Mouse (Mus musculus): ENCODE measurements around the gene Moxd2.

The Moxd2 gene

GRCm38 (mm10) chr6:40887394-40887793, at the start of gene Moxd2:
TSS of gene Moxd2 (minus strand) at chr6:40887494.
- H3K4me3 ChIP-seq (replicated peaks; ENCODE audit: low read length) = no peak within 1 kb of the TSS
- H3K27me3 ChIP-seq (ENCODE audit: insufficient read depth, low read length) = 0 out of 2 replicates have a peak, but pooled peaks cover 6% of the 10 kb centered on the region
- no peak for TF ChIP-seq CTCF (conservative IDR thresholded peaks at IDR 0.05; ENCODE audit: low read length)
- no peak for TF ChIP-seq POU5F1 (IDR thresholded peaks at IDR 0.05; ENCODE audit: borderline replicate concordance, low read length)
- TF ChIP-seq NANOG (IDR thresholded peaks at IDR 0.05; ENCODE audit: borderline replicate concordance, low read length) = no peak
- no peaks in the 10 kb centered on the region for H3K9me3 ChIP-seq (ENCODE audit: low read length)
- H3K4me1 ChIP-seq (replicated peaks; ENCODE audit: low read depth, low read length) = no peaks in the 10 kb centered on the region
- H3K36me3 ChIP-seq (ENCODE audit: insufficient read depth, low read length) = no peaks in the 10 kb centered on the region

GRCm38 (mm10) chr6:40919954-40920353, 32.7 kb upstream of the Moxd2 start:
- H3K4me3 ChIP-seq (replicated peaks; ENCODE audit: low read length) = no peak overlapping the region
- no peaks in the 10 kb centered on the region for H3K27me3 ChIP-seq (ENCODE audit: insufficient read depth, low read length)
- no peaks in the 10 kb centered on the region for H3K4me1 ChIP-seq (replicated peaks; ENCODE audit: low read depth, low read length)
- no peak for TF ChIP-seq NANOG (IDR thresholded peaks at IDR 0.05; ENCODE audit: borderline replicate concordance, low read length)
- no peak for TF ChIP-seq CTCF (conservative IDR thresholded peaks at IDR 0.05; ENCODE audit: low read length)
- no peak for TF ChIP-seq POU5F1 (IDR thresholded peaks at IDR 0.05; ENCODE audit: borderline replicate concordance, low read length)
- H3K9me3 ChIP-seq (ENCODE audit: low read length) = no peaks in the 10 kb centered on the region
- no peaks in the 10 kb centered on the region for H3K36me3 ChIP-seq (ENCODE audit: insufficient read depth, low read length)

- TF ChIP-seq NANOG (IDR thresholded peaks at IDR 0.05; ENCODE audit: borderline replicate concordance, low read length) = no peak
- TF ChIP-seq POU5F1 (IDR thresholded peaks at IDR 0.05; ENCODE audit: borderline replicate concordance, low read length) = no peak
- no peak for TF ChIP-seq CTCF (conservative IDR thresholded peaks at IDR 0.05; ENCODE audit: low read length)
- Histone ChIP-seq H3K27me3 (ENCODE audit: insufficient read depth, low read length) (no peaks in the 10 kb centered on the region), H3K36me3 (ENCODE audit: insufficient read depth, low read length) (no peaks in the 10 kb centered on the region), H3K4me1 (replicated peaks; ENCODE audit: low read depth, low read length) (no peaks in the 10 kb centered on the region), H3K9me3 (ENCODE audit: low read length) (no peaks in the 10 kb centered on the region), H3K4me3 (replicated peaks; ENCODE audit: low read length) (no peak within 1 kb of the TSS)
These were observed 13.0 kb upstream of the Moxd2 start, which contains the start of gene Prss58 for GRCm38 (mm10) chr6:40900287-40900686. TSS of gene Prss58 (minus strand) at chr6:40900387.

- Histone ChIP-seq H3K4me1 (replicated peaks; ENCODE audit: low read depth, low read length) (no peaks in the 10 kb centered on the region), H3K36me3 (ENCODE audit: insufficient read depth, low read length) (no peaks in the 10 kb centered on the region), H3K4me3 (replicated peaks; ENCODE audit: low read length) (no peak overlapping the region), H3K9me3 (ENCODE audit: low read length) (no peaks in the 10 kb centered on the region), H3K27me3 (ENCODE audit: insufficient read depth, low read length) (peaks cover 6% of the 10 kb centered on the region; the same call in 1 of the 2 replicates)
- TF ChIP-seq CTCF (conservative IDR thresholded peaks at IDR 0.05; ENCODE audit: low read length) (no peak), NANOG (IDR thresholded peaks at IDR 0.05; ENCODE audit: borderline replicate concordance, low read length) (no peak), POU5F1 (IDR thresholded peaks at IDR 0.05; ENCODE audit: borderline replicate concordance, low read length) (no peak)
These were observed 7.4 kb upstream of the Moxd2 start for GRCm38 (mm10) chr6:40894716-40895115.

- Histone ChIP-seq H3K4me1 (replicated peaks; ENCODE audit: low read depth, low read length) (no peaks in the 10 kb centered on the region), H3K9me3 (ENCODE audit: low read length) (no peaks in the 10 kb centered on the region), H3K36me3 (ENCODE audit: insufficient read depth, low read length) (no peaks in the 10 kb centered on the region), H3K4me3 (replicated peaks; ENCODE audit: low read length) (no peak overlapping the region), H3K27me3 (ENCODE audit: insufficient read depth, low read length) (peaks cover 6% of the 10 kb centered on the region; the same call in 1 of the 2 replicates)
- peak; percentile 73 for TF ChIP-seq CTCF (conservative IDR thresholded peaks at IDR 0.05; ENCODE audit: low read length)
- TF ChIP-seq POU5F1 (IDR thresholded peaks at IDR 0.05; ENCODE audit: borderline replicate concordance, low read length) = no peak
These were observed 6.3 kb upstream of the Moxd2 start for GRCm38 (mm10) chr6:40893577-40893976.

- Histone ChIP-seq H3K4me1 (replicated peaks; ENCODE audit: low read depth, low read length) (no peaks in the 10 kb centered on the region), H3K36me3 (ENCODE audit: insufficient read depth, low read length) (no peaks in the 10 kb centered on the region), H3K9me3 (ENCODE audit: low read length) (no peaks in the 10 kb centered on the region), H3K4me3 (replicated peaks; ENCODE audit: low read length) (no peak overlapping the region), H3K27me3 (ENCODE audit: insufficient read depth, low read length) (peaks cover 6% of the 10 kb centered on the region; the same call in 1 of the 2 replicates)
- no peak for TF ChIP-seq CTCF (conservative IDR thresholded peaks at IDR 0.05; ENCODE audit: low read length)
- no peak for TF ChIP-seq NANOG (IDR thresholded peaks at IDR 0.05; ENCODE audit: borderline replicate concordance, low read length)
- TF ChIP-seq POU5F1 (IDR thresholded peaks at IDR 0.05; ENCODE audit: borderline replicate concordance, low read length) = no peak
These were observed 4.5 kb upstream of the Moxd2 start for GRCm38 (mm10) chr6:40891754-40892153.

- H3K36me3 ChIP-seq (ENCODE audit: insufficient read depth, low read length) = no peaks in the 10 kb centered on the region
- no peak overlapping the region for H3K4me3 ChIP-seq (replicated peaks; ENCODE audit: low read length)
- TF ChIP-seq CTCF (conservative IDR thresholded peaks at IDR 0.05; ENCODE audit: low read length) (no peak), POU5F1 (IDR thresholded peaks at IDR 0.05; ENCODE audit: borderline replicate concordance, low read length) (no peak), NANOG (IDR thresholded peaks at IDR 0.05; ENCODE audit: borderline replicate concordance, low read length) (no peak)
- H3K4me1 ChIP-seq (replicated peaks; ENCODE audit: low read depth, low read length) = no peaks in the 10 kb centered on the region
- H3K27me3 ChIP-seq (ENCODE audit: insufficient read depth, low read length) = peaks cover 6% of the 10 kb centered on the region; the same call in 1 of the 2 replicates
- no peaks in the 10 kb centered on the region for H3K9me3 ChIP-seq (ENCODE audit: low read length)
These were observed 3.7 kb upstream of the Moxd2 start for GRCm38 (mm10) chr6:40890973-40891372.

- Histone ChIP-seq H3K36me3 (ENCODE audit: insufficient read depth, low read length) (no peaks in the 10 kb centered on the region), H3K27me3 (ENCODE audit: insufficient read depth, low read length) (no peaks in the 10 kb centered on the region), H3K9me3 (ENCODE audit: low read length) (no peaks in the 10 kb centered on the region), H3K4me3 (replicated peaks; ENCODE audit: low read length) (no peak overlapping the region), H3K4me1 (replicated peaks; ENCODE audit: low read depth, low read length) (no peaks in the 10 kb centered on the region)
- TF ChIP-seq POU5F1 (IDR thresholded peaks at IDR 0.05; ENCODE audit: borderline replicate concordance, low read length) (no peak), NANOG (IDR thresholded peaks at IDR 0.05; ENCODE audit: borderline replicate concordance, low read length) (no peak), CTCF (conservative IDR thresholded peaks at IDR 0.05; ENCODE audit: low read length) (no peak)
These were observed 42.0 kb downstream of the Moxd2 start for GRCm38 (mm10) chr6:40845283-40845682.

All from E14TG2a.4 (cell line).